ENCODE assay signal across 23 mouse cellular contexts in the genomic region with DNA sequence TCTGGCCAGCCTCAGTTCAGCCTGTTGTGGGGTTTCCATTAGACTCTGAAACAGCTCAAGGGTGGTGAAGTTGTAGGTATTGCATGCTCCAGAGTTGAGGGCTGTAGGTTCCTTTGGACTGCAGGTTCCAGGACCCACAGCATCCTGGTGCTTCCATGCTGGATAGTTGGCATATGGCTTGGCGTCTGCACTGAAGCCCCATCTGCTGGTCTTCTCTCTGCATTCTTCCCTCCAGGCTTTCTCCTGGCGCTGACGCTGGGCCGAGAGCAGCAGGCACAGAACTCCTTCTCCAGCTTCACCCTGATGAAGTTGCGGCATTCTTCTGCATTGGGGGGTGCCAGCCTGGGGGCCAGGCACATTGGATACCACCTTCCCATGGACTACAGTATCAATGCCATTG. TPM values are rescaled to one million over a fixed set of nuclear protein-coding genes. Genes with fewer than 3 reads are reported as not detected.
DNase-seq lines count a peak whose midpoint lies in the region; ATAC-seq and TF ChIP-seq lines count a peak whose summit lies in the region.
"Had no signal": no experiment of that assay in that cellular context is flagged by ENCODE, and none has a peak within 500 bp of the region (broad histone marks: within the 10 kb centered on the region; RNA-seq: fewer than 3 reads in every experiment).

No protein-coding gene starts in this region.

- H3K9ac ChIP-seq in midbrain, embryonic 14.5 days (replicated peaks; ENCODE audit: low read length), result no peak overlapping the region
- H3K9ac ChIP-seq: forebrain, embryonic 12.5 days; hindbrain, embryonic 12.5 days had no signal

- peaks cover 59% of the 10 kb centered on the region for H3K36me3 ChIP-seq in midbrain, embryonic 14.5 days (ENCODE audit: control insufficient read depth, insufficient read depth, low read length)

- no peak overlapping the region for H3K4me2 ChIP-seq in midbrain, embryonic 14.5 days (ENCODE audit: low read length)
- H3K4me2 ChIP-seq: embryonic facial prominence, embryonic 13.5 days; forebrain, embryonic 12.5 days; hindbrain, embryonic 12.5 days had no signal

- TF ChIP-seq POLR2A in cerebellum, adult 2 months (IDR thresholded peaks at IDR 0.05; ENCODE audit: borderline replicate concordance, insufficient read depth, low read length), result no peak

- no peaks in the 10 kb centered on the region for H3K27me3 ChIP-seq in cerebellum, adult 2 months (ENCODE audit: control insufficient read depth, insufficient read depth, low read length)
- no peaks in the 10 kb centered on the region for H3K27me3 ChIP-seq in midbrain, embryonic 14.5 days (ENCODE audit: control insufficient read depth, insufficient read depth, low read length)
- H3K27me3 ChIP-seq: CH12.LX; embryonic facial prominence, embryonic 13.5 days; forebrain, embryonic 12.5 days; hindbrain, embryonic 12.5 days; Patski had no signal

- peak; percentile 45 to 59 for DNase-seq in cerebellum, adult 18-20 months
- peak; percentile 45 to 54 for DNase-seq in right cerebral cortex, postnatal 10 days (ENCODE audit: low spot score in 2 of 2)
- no peak for DNase-seq in right cerebral cortex, adult 18-20 months
- DNase-seq in cerebellum, adult 2 months, result peak; percentile 44 to 58
- peak; percentile 57 to 68 for DNase-seq in cerebellum, postnatal 25 days
- DNase-seq in midbrain, embryonic 14.5 days, result no peak
- DNase-seq: gastrocnemius, postnatal 10 days; heart, adult 18-20 months; heart, postnatal 10 days; heart, postnatal 4 days had no signal

- 13% methylated on average over 5 of the region's 5 CpGs for whole genome bisulfite sequencing in cerebellum, adult 2 months
- 88% methylated on average over 5 of the region's 5 CpGs for WGBS in midbrain, embryonic 14.5 days

- no peak for ATAC-seq in cerebellum, adult (ENCODE audit: insufficient number of reproducible peaks, low FRiP score, low TSS enrichment)
- no peak for ATAC-seq in midbrain, embryonic 14.5 days (ENCODE audit: low FRiP score, low TSS enrichment)
- ATAC-seq: activated CD4-positive, CD25-positive, alpha-beta regulatory T cell, adult 4 months; hindbrain, embryonic 16.5 days; inflammation-experienced regulatory T-cells, adult 6 months; intestine, postnatal 0 days; Patski had no signal

- TF ChIP-seq CTCF in cerebellum, adult 2 months (IDR thresholded peaks at IDR 0.05; ENCODE audit: borderline replicate concordance, insufficient read depth, low read depth, low read length), result peak; percentile 15; the same call in 1 of the 2 replicates

- no peak overlapping the region for H3K27ac ChIP-seq in cerebellum, adult 2 months (ENCODE audit: insufficient read depth, low read length)
- H3K27ac ChIP-seq in midbrain, embryonic 14.5 days (replicated peaks; ENCODE audit: low read depth, low read length), result no peak overlapping the region
- H3K27ac ChIP-seq: embryonic facial prominence, embryonic 13.5 days; forebrain, embryonic 12.5 days; heart, embryonic 10.5 days; hindbrain, embryonic 12.5 days had no signal

- H3K4me1 ChIP-seq in cerebellum, adult 2 months (ENCODE audit: control insufficient read depth, insufficient read depth, low read length), result peaks cover 3% of the 10 kb centered on the region
- H3K4me1 ChIP-seq in midbrain, embryonic 14.5 days (ENCODE audit: control insufficient read depth, insufficient read depth, low read length), result no peaks in the 10 kb centered on the region
- H3K4me1 ChIP-seq: embryonic facial prominence, embryonic 13.5 days; forebrain, embryonic 12.5 days; heart, embryonic 10.5 days; hindbrain, embryonic 12.5 days had no signal

- no peaks in the 10 kb centered on the region for H3K9me3 ChIP-seq in midbrain, embryonic 14.5 days (ENCODE audit: control insufficient read depth, low read length)
- H3K9me3 ChIP-seq: embryonic facial prominence, embryonic 13.5 days; forebrain, embryonic 12.5 days; heart, embryonic 10.5 days; hindbrain, embryonic 12.5 days had no signal

- H3K4me3 ChIP-seq in cerebellum, adult 2 months (replicated peaks; ENCODE audit: insufficient read depth, low read depth, low read length), result no peak overlapping the region
- no peak overlapping the region for H3K4me3 ChIP-seq in midbrain, embryonic 14.5 days (replicated peaks; ENCODE audit: low read depth, low read length)
- H3K4me3 ChIP-seq: embryonic facial prominence, embryonic 13.5 days; forebrain, embryonic 12.5 days; heart, embryonic 10.5 days; hindbrain, embryonic 12.5 days had no signal

RNA-seq across cellular contexts. Expression of a gene that starts 7.3 kb away (rescaled TPM):
- polyA plus RNA-seq in cerebellum, adult 2 months (2012; rRNA removed), result 22.2 and 23.6 TPM in 2 replicates
- 85.8 and 100 TPM in 2 replicates for polyA plus RNA-seq in midbrain, embryonic 14.5 days (2014; fragmentation: Nextera tagmentation; extraction: Ambion mirVana)

RNA-seq across cellular contexts. Expression of a gene that starts 26.4 kb away (rescaled TPM):
- 73.1 and 80.1 TPM in 2 replicates for polyA plus RNA-seq in cerebellum, adult 2 months (2012; rRNA removed)
- polyA plus RNA-seq in midbrain, embryonic 14.5 days (2014; fragmentation: Nextera tagmentation; extraction: Ambion mirVana), result 59.0 and 62.3 TPM in 2 replicates

RNA-seq across cellular contexts. Expression of a gene that starts 29.5 kb away (rescaled TPM):
- 53.5 and 55.7 TPM in 2 replicates for polyA plus RNA-seq in cerebellum, adult 2 months (2012; rRNA removed)
- polyA plus RNA-seq in midbrain, embryonic 14.5 days (2014; fragmentation: Nextera tagmentation; extraction: Ambion mirVana), result 25.7 and 35.4 TPM in 2 replicates

RNA-seq across cellular contexts. Expression of a gene that starts 39.6 kb away (rescaled TPM):
- polyA plus RNA-seq in cerebellum, adult 2 months (2012; rRNA removed), result not detected in 2 replicates
- polyA plus RNA-seq in midbrain, embryonic 14.5 days (2014; fragmentation: Nextera tagmentation; extraction: Ambion mirVana), result 0.19 and 0.37 TPM in 2 replicates
- polyA plus RNA-seq: activated CD4-positive, CD25-positive, alpha-beta regulatory T cell, adult 4 months; cortical plate, adult 2 months; heart, embryonic 14.5 days; hindbrain, embryonic 12.5 days; hindbrain, embryonic 16.5 days; intestine, postnatal 0 days had no signal

RNA-seq across cellular contexts. Expression of a gene that starts 59.2 kb away (rescaled TPM):
- 0.05 TPM in 1 of 2 replicates, not detected in the other for polyA plus RNA-seq in cerebellum, adult 2 months (2012; rRNA removed)
- polyA plus RNA-seq in midbrain, embryonic 14.5 days (2014; fragmentation: Nextera tagmentation; extraction: Ambion mirVana), result 0.18 TPM in 1 of 2 replicates, not detected in the other
- polyA plus RNA-seq: activated CD4-positive, CD25-positive, alpha-beta regulatory T cell, adult 4 months; cortical plate, adult 2 months; forebrain, embryonic 12.5 days; heart, embryonic 10.5 days; heart, embryonic 14.5 days; hindbrain, embryonic 12.5 days; hindbrain, embryonic 16.5 days; inflammation-experienced regulatory T-cells, adult 6 months; intestine, postnatal 0 days; Patski had no signal

Comparison
In these comparisons a context has a peak if more than half of its experiments do, and no peak if none do; other contexts are left out.
1. DNase-seq: peak in cerebellum, adult 18-20 months (2 of 2), right cerebral cortex, postnatal 10 days (2 of 2), cerebellum, adult 2 months (2 of 2) and cerebellum, postnatal 25 days (2 of 2); none in right cerebral cortex, adult 18-20 months (single experiment) and midbrain, embryonic 14.5 days (single experiment).